Mouse (Mus musculus): ENCODE measurements around the gene Npas3. TPM values are rescaled to one million over a fixed set of nuclear protein-coding genes. Genes with fewer than 3 reads are reported as not detected.

Npas3 gene
- polyA plus RNA-seq, 1 experiment from 2014 or later: 7.2 TPM

DNA sequence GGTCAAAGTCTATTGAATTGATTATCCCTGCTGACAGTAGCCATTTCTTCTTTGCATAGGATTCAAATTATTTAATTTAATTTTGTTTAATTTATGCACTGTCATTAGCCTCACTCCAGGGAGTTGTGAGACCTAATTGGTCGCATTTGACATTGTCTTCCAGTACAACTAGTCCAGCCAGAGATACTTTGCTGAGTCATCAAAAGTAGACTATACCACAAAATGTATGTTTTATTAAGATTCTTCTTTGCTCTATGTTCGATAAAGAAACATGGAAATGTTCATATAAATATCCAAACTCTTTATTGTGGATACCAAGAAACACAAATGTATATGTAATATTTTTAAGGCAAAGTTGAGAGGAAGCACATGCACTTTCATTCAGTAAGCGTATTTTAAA lies 446.8 kb downstream of the Npas3 start:
- Histone ChIP-seq H3K27ac (no peak overlapping the region), H3K27me3 (ENCODE audit: poor library complexity, severe bottlenecking) (no peaks in the 10 kb centered on the region), H3K4me1 (no peaks in the 10 kb centered on the region), H3K36me3 (replicated peaks) (no peaks in the 10 kb centered on the region; the same call in 1 of the 2 replicates), H3K9me3 (no peaks in the 10 kb centered on the region), H3K4me3 (no peak overlapping the region)
- no peak for DNase-seq (ENCODE audit: extremely low spot score, low spot score)
- 93% methylated on average over 3 of the region's 3 CpGs for whole genome bisulfite sequencing

DNA sequence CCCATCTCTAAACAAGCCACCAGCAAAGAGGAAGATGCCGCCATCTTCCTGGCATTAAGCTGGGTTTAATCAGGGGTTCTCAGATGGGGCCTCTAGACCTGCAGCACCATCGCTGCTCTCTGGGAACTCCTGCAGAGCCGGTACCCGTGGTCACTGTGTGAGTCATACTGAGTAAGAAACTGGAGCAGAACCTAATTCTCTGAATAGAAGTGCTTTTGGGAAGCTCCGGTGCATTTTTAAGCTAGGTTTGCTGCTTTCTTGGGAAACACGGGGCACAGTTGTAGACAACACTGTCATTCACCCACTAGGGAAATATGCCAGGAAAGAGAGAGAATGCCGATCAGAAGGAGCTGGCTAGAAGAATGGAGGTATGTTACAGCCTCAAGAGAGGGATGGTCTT lies 449.2 kb downstream of the Npas3 start:
- Histone ChIP-seq H3K27ac (no peak overlapping the region), H3K4me3 (no peak overlapping the region), H3K36me3 (replicated peaks) (no peaks in the 10 kb centered on the region; the same call in 1 of the 2 replicates), H3K9me3 (no peaks in the 10 kb centered on the region), H3K27me3 (ENCODE audit: poor library complexity, severe bottlenecking) (no peaks in the 10 kb centered on the region), H3K4me1 (no peaks in the 10 kb centered on the region)
- WGBS: 88% methylated on average over 7 of the region's 7 CpGs
- DNase-seq (ENCODE audit: extremely low spot score, low spot score): no peak

DNA sequence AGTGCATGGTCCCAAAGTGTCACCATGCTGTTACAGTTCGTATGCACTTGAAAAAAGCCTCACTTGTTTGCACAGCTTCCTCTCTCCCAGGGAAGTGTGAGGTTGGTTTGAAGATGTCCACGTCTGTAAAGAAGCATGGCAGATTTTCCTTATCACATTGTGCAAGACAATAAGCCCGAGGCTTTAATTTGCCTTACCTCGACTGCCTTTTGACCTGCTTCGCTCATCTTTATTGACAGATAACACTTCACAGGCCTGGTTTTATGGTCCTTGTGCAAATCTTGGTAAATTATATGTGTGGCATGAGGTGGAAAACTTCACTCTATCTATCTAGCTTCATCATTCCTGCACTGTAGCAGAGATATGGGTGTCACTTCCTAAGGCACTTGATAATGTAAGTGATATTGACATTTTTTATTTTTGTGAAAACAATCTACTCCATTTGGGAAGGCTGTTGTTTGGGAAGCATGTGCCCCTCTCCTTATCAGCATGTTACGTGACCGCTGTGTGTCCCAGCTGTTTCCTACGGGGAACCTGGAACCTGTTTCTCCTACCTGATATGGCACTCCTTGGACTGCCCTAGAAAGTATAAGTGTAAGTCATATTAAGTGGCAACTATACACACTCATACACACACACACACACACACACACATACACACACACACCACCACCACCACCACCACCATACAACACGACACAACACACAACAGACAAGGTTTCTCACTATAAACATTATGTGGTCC lies 450.2 kb downstream of the Npas3 start:
- 92% methylated on average over 9 of the region's 9 CpGs for WGBS
- no peak overlapping the region for H3K27ac ChIP-seq
- no peaks in the 10 kb centered on the region; the same call in 1 of the 2 replicates for H3K36me3 ChIP-seq (replicated peaks)
- H3K4me1 ChIP-seq: no peaks in the 10 kb centered on the region
- H3K9me3 ChIP-seq: no peaks in the 10 kb centered on the region
- no peak for DNase-seq (ENCODE audit: extremely low spot score, low spot score)
- H3K27me3 ChIP-seq (ENCODE audit: poor library complexity, severe bottlenecking): no peaks in the 10 kb centered on the region
- H3K4me3 ChIP-seq: no peak overlapping the region

DNA sequence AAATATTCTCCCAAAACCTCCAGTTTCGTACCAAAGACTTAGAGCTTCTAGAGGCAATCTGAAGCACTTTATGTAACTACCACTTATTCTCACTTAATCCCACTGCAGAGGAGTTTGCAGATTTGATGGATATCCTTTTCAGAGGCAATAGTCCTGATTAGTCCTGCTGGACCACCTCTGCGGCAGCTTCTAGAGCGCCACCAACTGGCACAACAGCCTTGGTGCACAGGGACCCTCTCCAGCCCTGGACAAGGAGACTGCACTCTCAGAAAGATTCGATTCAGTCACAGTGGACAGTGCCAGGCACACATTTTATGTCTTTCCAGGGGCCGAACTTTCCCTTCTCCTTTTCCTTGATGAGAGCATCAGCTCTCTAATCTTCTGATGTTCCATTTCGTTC lies 471.4 kb downstream of the Npas3 start:
- WGBS: 65% methylated on average over 6 of the region's 6 CpGs
- H3K4me3 ChIP-seq: no peak overlapping the region
- DNase-seq (ENCODE audit: extremely low spot score, low spot score): no peak
- no peaks in the 10 kb centered on the region for H3K4me1 ChIP-seq
- peaks cover 2% of the 10 kb centered on the region; the same call in 1 of the 2 replicates for H3K36me3 ChIP-seq (replicated peaks)
- H3K27ac ChIP-seq: no peak overlapping the region
- H3K27me3 ChIP-seq (ENCODE audit: poor library complexity, severe bottlenecking): no peaks in the 10 kb centered on the region
- no peaks in the 10 kb centered on the region; the same call in 1 of the 2 replicates for H3K9me3 ChIP-seq

GRCm38 (mm10) chr12:53722156-53722555 lies 473.7 kb downstream of the Npas3 start:
- 95% methylated on average over 7 of the region's 7 CpGs for WGBS
- no peak for DNase-seq (ENCODE audit: extremely low spot score, low spot score)
- H3K27me3 ChIP-seq (ENCODE audit: poor library complexity, severe bottlenecking): no peaks in the 10 kb centered on the region
- H3K27ac ChIP-seq: no peak overlapping the region
- H3K9me3 ChIP-seq: no peaks in the 10 kb centered on the region; the same call in 1 of the 2 replicates
- peaks cover 8% of the 10 kb centered on the region; the same call in 1 of the 2 replicates for H3K4me1 ChIP-seq
- H3K36me3 ChIP-seq (replicated peaks): peaks cover 2% of the 10 kb centered on the region; the same call in 1 of the 2 replicates
- no peak overlapping the region for H3K4me3 ChIP-seq

DNA sequence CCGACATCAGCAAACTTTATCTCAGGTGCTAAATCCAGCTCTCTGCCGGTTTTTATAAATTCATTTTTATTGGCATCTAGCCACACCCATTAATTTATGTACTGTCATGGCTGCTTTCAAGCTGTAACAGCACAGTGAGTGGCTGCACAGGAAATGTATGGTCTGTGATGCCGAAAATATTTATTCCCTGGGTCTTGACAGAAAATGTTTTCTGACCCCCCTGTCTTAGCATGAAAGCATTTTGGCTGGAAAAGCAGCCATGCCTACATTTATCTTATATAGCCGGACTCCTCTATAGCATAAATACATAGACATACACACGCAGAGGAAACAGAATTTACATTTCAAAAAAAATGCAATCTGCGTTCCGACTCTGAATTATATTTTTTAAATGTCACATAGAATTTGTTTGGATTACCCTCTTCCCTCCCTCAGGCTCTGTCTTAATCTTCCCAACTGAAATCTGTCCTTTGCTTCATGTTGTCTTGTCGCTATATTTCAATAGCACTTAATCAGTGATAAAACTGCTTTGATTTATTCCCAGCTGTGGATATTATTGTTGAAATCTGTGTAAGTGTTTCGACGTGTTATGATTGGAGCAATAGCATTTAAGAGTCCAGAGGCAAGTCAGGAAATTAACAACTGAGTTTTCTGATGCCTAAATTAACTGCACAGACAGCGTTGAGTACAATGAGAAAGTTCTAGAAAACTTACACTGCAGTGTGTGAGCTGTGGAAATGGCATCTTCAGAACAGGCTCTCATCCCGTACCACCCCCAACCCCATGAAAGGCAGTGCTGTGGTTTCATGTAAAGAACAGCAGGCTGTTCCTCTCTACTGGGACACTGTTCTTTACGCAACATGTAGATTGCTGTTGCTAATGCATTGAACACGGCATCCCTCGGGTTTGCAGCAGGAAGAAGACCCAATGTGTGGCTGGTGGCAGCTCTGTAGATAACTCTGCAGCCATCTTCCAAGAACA lies 474.5 kb downstream of the Npas3 start:
- WGBS: 95% methylated on average over 15 of the region's 15 CpGs
- no peaks in the 10 kb centered on the region for H3K27me3 ChIP-seq (ENCODE audit: poor library complexity, severe bottlenecking)
- peaks cover 2% of the 10 kb centered on the region; the same call in 1 of the 2 replicates for H3K36me3 ChIP-seq (replicated peaks)
- H3K4me3 ChIP-seq: no peak overlapping the region
- no peak overlapping the region for H3K27ac ChIP-seq
- DNase-seq (ENCODE audit: extremely low spot score, low spot score): no peak
- H3K9me3 ChIP-seq: no peaks in the 10 kb centered on the region; the same call in 1 of the 2 replicates
- peaks cover 8% of the 10 kb centered on the region; the same call in 1 of the 2 replicates for H3K4me1 ChIP-seq

- H3K36me3 ChIP-seq (replicated peaks): no peaks in the 10 kb centered on the region
- H3K4me3 ChIP-seq: no peak overlapping the region
- 92% methylated on average over 5 of the region's 5 CpGs for WGBS
- H3K9me3 ChIP-seq: no peaks in the 10 kb centered on the region
- no peak for DNase-seq (ENCODE audit: extremely low spot score, low spot score)
- H3K27me3 ChIP-seq (ENCODE audit: poor library complexity, severe bottlenecking): no peaks in the 10 kb centered on the region
- no peak overlapping the region for H3K27ac ChIP-seq
- peaks cover 19% of the 10 kb centered on the region for H3K4me1 ChIP-seq
Observed at GRCm38 (mm10) chr12:53729275-53729674, 480.8 kb downstream of the Npas3 start.

DNA sequence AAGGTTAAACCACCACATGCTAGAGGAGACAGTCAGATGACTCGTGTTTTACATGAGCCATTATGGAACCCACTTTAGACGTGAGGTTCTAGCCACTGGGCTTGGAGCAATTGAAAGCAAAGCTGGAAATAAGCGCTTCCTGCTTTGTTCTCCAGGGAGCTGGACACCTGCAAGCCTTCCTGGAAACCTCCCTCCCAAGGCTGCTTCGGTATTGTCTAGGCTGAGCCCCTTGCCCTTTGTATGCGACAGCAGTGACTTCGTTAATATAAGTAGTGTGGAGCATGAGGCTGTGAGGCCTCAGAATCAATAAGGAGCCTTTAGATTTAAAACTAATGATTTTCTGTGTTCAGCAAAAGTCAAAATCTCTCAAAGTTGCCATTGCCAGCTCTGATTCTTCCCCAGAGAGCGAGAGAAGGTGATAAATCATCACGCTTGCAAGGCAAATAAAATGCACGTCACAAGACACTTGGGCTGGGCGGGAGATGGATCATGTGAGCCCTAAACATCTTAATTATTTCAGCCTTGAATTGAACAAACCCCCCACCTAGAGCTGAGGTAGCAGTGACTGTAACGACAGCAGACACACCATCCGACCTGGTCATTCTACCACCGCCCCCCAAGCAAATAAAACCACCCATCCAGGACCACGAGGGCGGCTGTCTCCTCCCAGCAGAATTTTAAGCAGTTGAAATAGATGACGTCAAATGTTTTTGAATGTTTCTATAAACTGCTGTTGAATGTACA lies 490.2 kb downstream of the Npas3 start:
- Histone ChIP-seq H3K27me3 (ENCODE audit: poor library complexity, severe bottlenecking) (no peaks in the 10 kb centered on the region), H3K36me3 (replicated peaks) (no peaks in the 10 kb centered on the region), H3K4me3 (no peak overlapping the region), H3K4me1 (peaks cover 15% of the 10 kb centered on the region), H3K9me3 (no peaks in the 10 kb centered on the region), H3K27ac (0 out of 2 replicates have a peak overlapping the region, but pooled peaks have one; percentile 48)
- no peak for DNase-seq (ENCODE audit: extremely low spot score, low spot score)
- 59% methylated on average over 16 of the region's 16 CpGs for WGBS

DNA sequence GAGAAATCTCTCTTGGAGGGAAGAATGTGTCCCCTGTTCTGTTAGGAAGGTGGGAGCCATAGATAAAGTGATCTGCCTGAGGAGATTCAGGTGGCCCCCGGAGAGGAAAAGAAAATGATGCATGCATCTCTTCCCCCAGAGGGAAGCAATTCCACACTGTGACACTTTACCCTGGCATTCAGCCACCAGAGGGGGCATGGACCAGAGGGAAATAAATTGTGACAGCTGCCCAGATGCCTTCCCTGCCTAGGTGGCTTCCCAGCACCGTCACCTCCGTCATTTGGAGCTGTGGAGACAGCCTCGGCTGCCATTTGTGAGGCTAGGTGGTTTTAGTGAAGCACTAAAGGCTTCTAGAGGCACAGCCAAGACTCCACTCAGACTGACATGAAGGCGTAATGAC lies 498.2 kb downstream of the Npas3 start:
- peaks cover 14% of the 10 kb centered on the region for H3K4me1 ChIP-seq
- H3K4me3 ChIP-seq: no peak overlapping the region
- DNase-seq (ENCODE audit: extremely low spot score, low spot score): no peak
- WGBS: 74% methylated on average over 5 of the region's 5 CpGs
- peaks cover 7% of the 10 kb centered on the region for H3K27me3 ChIP-seq (ENCODE audit: poor library complexity, severe bottlenecking)
- no peaks in the 10 kb centered on the region for H3K9me3 ChIP-seq
- H3K27ac ChIP-seq: no peak overlapping the region
- no peaks in the 10 kb centered on the region for H3K36me3 ChIP-seq (replicated peaks)

- Histone ChIP-seq H3K4me3 (no peak overlapping the region), H3K4me1 (peaks cover 40% of the 10 kb centered on the region), H3K36me3 (replicated peaks) (no peaks in the 10 kb centered on the region), H3K9me3 (no peaks in the 10 kb centered on the region), H3K27ac (no peak overlapping the region), H3K27me3 (ENCODE audit: poor library complexity, severe bottlenecking) (peaks cover 18% of the 10 kb centered on the region)
- DNase-seq (ENCODE audit: extremely low spot score, low spot score): no peak
- 92% methylated on average over 4 of the region's 4 CpGs for WGBS
Observed at GRCm38 (mm10) chr12:53749375-53749774, 500.9 kb downstream of the Npas3 start.

- H3K27ac ChIP-seq: no peak overlapping the region
- no peaks in the 10 kb centered on the region for H3K9me3 ChIP-seq
- 84% methylated on average over 13 of the region's 13 CpGs for WGBS
- H3K27me3 ChIP-seq (ENCODE audit: poor library complexity, severe bottlenecking): peaks cover 28% of the 10 kb centered on the region
- H3K4me1 ChIP-seq: peaks cover 35% of the 10 kb centered on the region
- H3K4me3 ChIP-seq: no peak overlapping the region
- no peak for DNase-seq (ENCODE audit: extremely low spot score, low spot score)
- H3K36me3 ChIP-seq (replicated peaks): no peaks in the 10 kb centered on the region
Observed at GRCm38 (mm10) chr12:53752281-53753072, 504.0 kb downstream of the Npas3 start.

All from forebrain, embryonic 10.5 days (tissue).